Mouse (Mus musculus) stomach, embryonic 14.5 days (tissue): ENCODE data around the gene Zfp799. TPM values are rescaled to one million over a fixed set of nuclear protein-coding genes. Genes with fewer than 3 reads are reported as not detected.

Experiments
- ATAC-seq: fragments of 200-750 bp; cut with Nextera tagmentation; 2 replicates; pipeline ENCODE4 v1.8.0; 2017; ENCODE audit warnings: low read depth, moderate TSS enrichment; ENCODE audit not compliant: insufficient number of reproducible peaks, insufficient read depth, low FRiP score
- H3K27ac ChIP-seq: fragments of 300-500 bp; sonication (generic); 2 replicates; pipeline ENCODE4 v1.5.1; 2014; ENCODE audit warnings: mild to moderate bottlenecking, low read length, moderate library complexity, mixed read lengths
- H3K27me3 ChIP-seq: fragments of 300-500 bp; sonication (generic); 2 replicates; pipeline ENCODE4 v1.6.1; 2014; ENCODE audit warnings: low read length, control low read depth, mixed read lengths; ENCODE audit not compliant: control insufficient read depth, insufficient read depth
- H3K36me3 ChIP-seq: fragments of 300-500 bp; sonication (generic); 2 replicates; pipeline ENCODE4 v1.6.1; 2014; ENCODE audit warnings: mild to moderate bottlenecking, control low read depth, low read length, moderate library complexity, mixed read lengths; ENCODE audit not compliant: control insufficient read depth, insufficient read depth
- H3K4me1 ChIP-seq: fragments of 300-500 bp; sonication (generic); 2 replicates; pipeline ENCODE4 v1.6.1; 2014; ENCODE audit warnings: low read length, control low read depth, mixed read lengths; ENCODE audit not compliant: control insufficient read depth, insufficient read depth
- H3K4me2 ChIP-seq: fragments of 300-500 bp; sonication (generic); replicated peaks from 2 replicates; pipeline ENCODE4 v1.6.1; 2014; ENCODE audit warnings: low read depth, low read length, control low read depth
- H3K4me3 ChIP-seq: fragments of 300-500 bp; sonication (generic); 2 replicates; pipeline ENCODE4 v1.5.1; 2014; ENCODE audit warnings: low read depth, low read length, control low read depth
- H3K9ac ChIP-seq: fragments of 300-500 bp; sonication (generic); replicated peaks from 2 replicates; pipeline ENCODE4 v1.6.1; 2014; ENCODE audit warnings: low read depth, mild to moderate bottlenecking, control low read depth, low read length, moderate library complexity, mixed read lengths
- H3K9me3 ChIP-seq: fragments of 300-500 bp; sonication (generic); 2 replicates; pipeline ENCODE4 v1.6.1; 2016; ENCODE audit warnings: low read depth, low read length, control low read depth; ENCODE audit not compliant: control insufficient read depth
- WGBS: fragments of 180-500 bp; shearing (Covaris S2); extraction: QIAGEN DNeasy Blood & Tissue Kit; methylation state at CpG from one replicate; pipeline ENCODE4 v1.1.7; 2014; 5-methylcytosine and 5-hydroxymethylcytosine counted together
- polyA plus RNA-seq: library from polyadenylated mRNA; unstranded; fragments of >200 nt; fragmentation: Nextera tagmentation; extraction: Ambion mirVana; gene quantifications from 2 replicates; pipeline ENCODE4 v1.2.1, GENCODE M21; 2014

The Zfp799 gene
- polyA plus RNA-seq, 1 experiment from 2014 or later, result 20.6 TPM

- Histone ChIP-seq H3K9ac (no peak overlapping the region; the same call in 1 of the 2 replicates), H3K9me3 (no peaks in the 10 kb centered on the region), H3K27ac (no peak overlapping the region), H3K36me3 (no peaks in the 10 kb centered on the region), H3K4me3 (peak overlapping the region; percentile 40), H3K4me2 (peak overlapping the region; percentile 60), H3K27me3 (no peaks in the 10 kb centered on the region), H3K4me1 (no peaks in the 10 kb centered on the region)
- 8% methylated on average over 8 of the region's 8 CpGs for WGBS
- no peak for ATAC-seq
Observed at GRCm38 (mm10) chr17:32808921-32809320, 21.1 kb downstream of the Zfp799 start.

- WGBS, result 76% methylated on average over 8 of the region's 8 CpGs
- H3K9me3 ChIP-seq, result no peaks in the 10 kb centered on the region
- no peak overlapping the region for H3K9ac ChIP-seq
- peak overlapping the region; percentile 65 for H3K4me2 ChIP-seq
- no peak for ATAC-seq
- H3K36me3 ChIP-seq, result peaks cover 6% of the 10 kb centered on the region; the same call in 1 of the 2 replicates
- H3K4me3 ChIP-seq, result no peak overlapping the region
- H3K27ac ChIP-seq, result no peak overlapping the region
- peaks cover 12% of the 10 kb centered on the region for H3K4me1 ChIP-seq
- no peaks in the 10 kb centered on the region for H3K27me3 ChIP-seq
Observed at GRCm38 (mm10) chr17:32789244-32789643, 40.8 kb downstream of the Zfp799 start.

- Histone ChIP-seq H3K4me3 (peak overlapping the region; percentile 78), H3K4me2 (peak overlapping the region; percentile 65), H3K36me3 (peaks cover 10% of the 10 kb centered on the region; the same call in 1 of the 2 replicates), H3K9ac (peak overlapping the region; percentile 91), H3K27me3 (no peaks in the 10 kb centered on the region), H3K4me1 (peaks cover 12% of the 10 kb centered on the region), H3K9me3 (no peaks in the 10 kb centered on the region), H3K27ac (peak overlapping the region; percentile 15; the same call in 1 of the 2 replicates)
- 4% methylated on average over 9 of the region's 9 CpGs for WGBS
- no peak for ATAC-seq
Observed at GRCm38 (mm10) chr17:32788576-32788975, 41.5 kb downstream of the Zfp799 start.

- H3K4me2 ChIP-seq, result peak within 1 kb of the TSS; percentile 76
- peak within 1 kb of the TSS; percentile 94 for H3K27ac ChIP-seq
- H3K9ac ChIP-seq, result peak within 1 kb of the TSS; percentile 91
- no peaks in the 10 kb centered on the region for H3K9me3 ChIP-seq
- ATAC-seq, result peak; percentile 95
- H3K27me3 ChIP-seq, result no peaks in the 10 kb centered on the region
- H3K4me1 ChIP-seq, result peaks cover 12% of the 10 kb centered on the region
- peaks cover 10% of the 10 kb centered on the region; the same call in 1 of the 2 replicates for H3K36me3 ChIP-seq
- WGBS, result under 1% methylated on average over 22 of the region's 22 CpGs
- peak within 1 kb of the TSS; percentile 78 for H3K4me3 ChIP-seq
Observed at GRCm38 (mm10) chr17:32788094-32788559, 41.9 kb downstream of the Zfp799 start, which contains the start of gene Zfp871. Gene Zfp871 (minus strand): TSS chr17:32788287.

- Histone ChIP-seq H3K4me3 (peak overlapping the region; percentile 78), H3K4me2 (peak overlapping the region; percentile 76), H3K9ac (peak overlapping the region; percentile 91), H3K4me1 (peaks cover 12% of the 10 kb centered on the region), H3K36me3 (peaks cover 10% of the 10 kb centered on the region; the same call in 1 of the 2 replicates), H3K27me3 (no peaks in the 10 kb centered on the region), H3K27ac (peak overlapping the region; percentile 94), H3K9me3 (no peaks in the 10 kb centered on the region)
- peak; percentile 80 for ATAC-seq
- WGBS, result 1% methylated on average over 31 of the region's 31 CpGs
Observed at GRCm38 (mm10) chr17:32787436-32788093, 42.5 kb downstream of the Zfp799 start.

- WGBS, result 57% methylated on average over 6 of the region's 6 CpGs
- H3K4me3 ChIP-seq, result peak overlapping the region; percentile 78
- peak overlapping the region; percentile 76 for H3K4me2 ChIP-seq
- peak overlapping the region; percentile 91 for H3K9ac ChIP-seq
- H3K27ac ChIP-seq, result no peak overlapping the region
- no peaks in the 10 kb centered on the region for H3K27me3 ChIP-seq
- no peaks in the 10 kb centered on the region for H3K9me3 ChIP-seq
- H3K4me1 ChIP-seq, result peaks cover 12% of the 10 kb centered on the region
- peaks cover 10% of the 10 kb centered on the region; the same call in 1 of the 2 replicates for H3K36me3 ChIP-seq
- ATAC-seq, result no peak
Observed at GRCm38 (mm10) chr17:32786944-32787343, 43.1 kb downstream of the Zfp799 start.

- H3K4me1 ChIP-seq, result peaks cover 12% of the 10 kb centered on the region
- H3K9me3 ChIP-seq, result no peaks in the 10 kb centered on the region
- no peak overlapping the region for H3K27ac ChIP-seq
- WGBS, result 81% methylated on average over 3 of the region's 3 CpGs
- no peak; the same call in 1 of the 2 replicates for ATAC-seq
- no peak overlapping the region for H3K4me3 ChIP-seq
- H3K27me3 ChIP-seq, result no peaks in the 10 kb centered on the region
- no peak overlapping the region for H3K9ac ChIP-seq
- peaks cover 10% of the 10 kb centered on the region; the same call in 1 of the 2 replicates for H3K36me3 ChIP-seq
- H3K4me2 ChIP-seq, result no peak overlapping the region
Observed at GRCm38 (mm10) chr17:32785656-32786055, 44.4 kb downstream of the Zfp799 start.

GRCm38 (mm10) chr17:32777564-32777963 is 52.5 kb downstream of the Zfp799 start:
- peaks cover 48% of the 10 kb centered on the region for H3K36me3 ChIP-seq
- no peak overlapping the region for H3K27ac ChIP-seq
- ATAC-seq, result no peak
- no peak overlapping the region for H3K4me3 ChIP-seq
- WGBS, result 91% methylated on average over 3 of the region's 3 CpGs
- H3K4me1 ChIP-seq, result no peaks in the 10 kb centered on the region
- H3K9me3 ChIP-seq, result no peaks in the 10 kb centered on the region
- H3K4me2 ChIP-seq, result no peak overlapping the region
- H3K9ac ChIP-seq, result no peak overlapping the region
- H3K27me3 ChIP-seq, result no peaks in the 10 kb centered on the region
